Mouse (Mus musculus): ENCODE data around the gene Cyp2a5. TPM values are rescaled to one million over a fixed set of nuclear protein-coding genes. Genes with fewer than 3 reads are reported as not detected.
"Not testable (repeated sequence)": the region's sequence is repeated elsewhere in the genome, so short reads cannot be mapped to it uniquely, and the experiment has no call there.

Gene Cyp2a5
- total RNA-seq (2022) = under 1 TPM in 1 of 4 experiments, not detected in 3; 0.88 TPM

DNA sequence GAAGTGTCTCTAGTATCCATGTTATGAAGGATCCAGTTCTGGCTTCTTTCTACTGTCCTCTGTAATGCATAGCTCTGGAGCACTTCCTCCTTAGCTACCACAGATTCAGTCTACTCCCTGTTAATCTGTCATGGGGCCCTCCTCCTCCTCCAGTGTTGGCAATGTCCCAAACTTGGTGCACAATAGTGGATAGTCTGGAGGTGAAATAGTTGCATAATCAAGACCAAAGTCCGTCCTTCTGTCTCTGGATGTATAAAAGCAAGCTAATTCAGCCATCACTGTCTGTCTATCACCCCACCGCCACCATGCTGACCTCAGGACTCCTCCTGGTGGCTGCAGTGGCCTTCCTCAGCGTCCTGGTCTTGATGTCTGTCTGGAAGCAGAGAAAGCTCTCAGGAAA is at the start of gene Cyp2a5:
Gene Cyp2a5 (plus strand): TSS at position 247 of the 400 bp plus-strand sequence.
- not testable (repeated sequence) for DNase-seq (ENCODE audit: low spot score in 2 of 2)

DNA sequence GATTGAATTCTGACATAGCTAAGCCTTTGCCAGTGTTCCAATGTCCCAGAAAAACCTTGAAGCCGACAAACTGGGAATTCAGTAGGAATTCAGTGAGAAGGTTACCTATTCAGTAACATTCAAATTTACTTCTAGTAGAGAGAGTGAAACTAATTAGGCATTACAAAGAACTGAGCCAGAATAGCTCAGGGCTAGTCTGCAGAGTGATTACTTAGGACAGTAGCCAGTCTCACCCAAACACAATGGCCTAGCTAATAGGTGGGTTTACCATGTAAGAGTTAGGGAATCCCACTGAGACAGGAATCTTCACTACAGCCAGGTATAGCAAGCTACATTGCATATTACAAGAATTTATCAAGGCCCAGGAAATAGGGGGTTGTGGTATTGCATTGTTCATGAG is 49.1 kb upstream of the Cyp2a5 start:
- not testable (repeated sequence) for DNase-seq (ENCODE audit: low spot score in 2 of 2)

DNA sequence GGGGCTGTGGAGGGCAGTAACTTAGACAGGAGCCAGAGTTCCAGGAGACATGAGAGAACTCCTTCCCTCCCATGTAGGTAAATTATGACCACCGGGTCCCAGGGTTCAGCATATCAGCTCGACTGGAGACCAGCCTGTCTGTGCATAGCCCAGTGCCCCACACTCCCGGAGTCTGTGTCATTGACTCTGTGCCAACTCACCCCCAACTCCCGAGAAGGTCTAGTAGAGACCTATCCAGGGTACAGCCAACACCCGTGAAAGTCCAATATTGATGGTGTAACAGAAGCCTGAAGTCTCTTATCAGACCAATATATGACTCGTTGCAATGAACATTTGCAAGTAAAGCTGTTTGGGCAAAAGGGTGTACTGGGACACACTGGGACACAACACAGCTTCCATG is 45.1 kb upstream of the Cyp2a5 start:
- DNase-seq (ENCODE audit: low spot score in 2 of 2) = no peak

DNA sequence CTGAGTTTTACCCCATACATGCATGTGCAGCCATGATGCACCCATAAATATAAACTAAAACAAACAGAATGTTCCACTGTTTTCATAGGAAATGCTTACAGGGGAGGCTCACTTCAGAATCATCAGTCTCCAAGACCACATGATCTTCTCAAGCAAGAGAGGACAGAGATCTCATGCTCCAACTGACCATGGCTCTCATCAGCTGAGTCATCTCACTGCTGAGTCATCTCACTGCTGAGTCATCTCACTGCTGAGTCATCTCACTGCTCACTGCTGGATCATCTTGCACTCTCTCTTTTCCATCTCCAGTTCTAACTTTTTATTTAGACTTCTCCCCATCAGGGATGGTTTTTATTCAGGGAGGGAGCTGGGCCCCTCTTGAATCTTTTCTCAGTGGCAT is 35.0 kb upstream of the Cyp2a5 start:
- no peak for DNase-seq (ENCODE audit: low spot score in 2 of 2)

DNA sequence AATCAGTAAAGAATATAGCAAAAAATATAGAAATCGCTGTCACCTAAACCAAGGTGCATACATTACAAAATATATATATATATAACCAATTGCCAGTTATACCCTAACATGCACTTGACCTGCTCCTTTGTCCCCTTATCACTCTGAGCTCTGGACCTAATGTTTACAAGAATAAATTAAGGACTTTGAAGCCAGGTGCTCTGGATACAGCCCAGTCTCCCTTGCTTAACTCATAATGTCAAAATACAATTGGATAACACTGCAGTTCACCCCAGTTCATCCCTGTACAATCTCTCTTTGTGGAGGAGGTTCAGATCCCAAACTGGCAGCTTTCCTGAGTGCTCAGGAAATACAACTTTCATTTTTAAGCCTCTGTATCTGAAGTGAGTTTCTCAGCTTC is 34.1 kb upstream of the Cyp2a5 start:
- no peak for DNase-seq (ENCODE audit: low spot score in 2 of 2)

DNA sequence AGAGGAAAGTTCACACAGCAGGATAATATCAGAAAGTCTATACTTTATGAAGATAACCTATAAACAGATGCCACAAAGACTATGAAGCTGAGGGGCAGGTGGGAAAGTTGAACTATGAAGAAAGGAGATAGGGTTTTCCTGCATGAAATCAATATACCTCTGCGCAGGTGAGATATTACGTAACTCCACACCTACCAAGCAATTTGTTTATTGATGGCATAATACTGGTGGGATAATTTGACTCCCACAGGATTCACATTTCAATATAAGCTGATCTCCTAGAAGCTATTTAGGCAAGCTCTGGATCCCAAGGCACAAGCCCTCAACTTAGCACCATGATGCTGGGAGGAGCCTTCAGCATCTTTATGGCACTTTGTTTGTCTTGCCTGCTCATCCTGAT is 26.5 kb upstream of the Cyp2a5 start, which contains the start of gene Cyp2g1:
Gene Cyp2g1 (plus strand): TSS at position 301 of the 400 bp plus-strand sequence.
- DNase-seq (ENCODE audit: low spot score in 2 of 2) = no peak

DNA sequence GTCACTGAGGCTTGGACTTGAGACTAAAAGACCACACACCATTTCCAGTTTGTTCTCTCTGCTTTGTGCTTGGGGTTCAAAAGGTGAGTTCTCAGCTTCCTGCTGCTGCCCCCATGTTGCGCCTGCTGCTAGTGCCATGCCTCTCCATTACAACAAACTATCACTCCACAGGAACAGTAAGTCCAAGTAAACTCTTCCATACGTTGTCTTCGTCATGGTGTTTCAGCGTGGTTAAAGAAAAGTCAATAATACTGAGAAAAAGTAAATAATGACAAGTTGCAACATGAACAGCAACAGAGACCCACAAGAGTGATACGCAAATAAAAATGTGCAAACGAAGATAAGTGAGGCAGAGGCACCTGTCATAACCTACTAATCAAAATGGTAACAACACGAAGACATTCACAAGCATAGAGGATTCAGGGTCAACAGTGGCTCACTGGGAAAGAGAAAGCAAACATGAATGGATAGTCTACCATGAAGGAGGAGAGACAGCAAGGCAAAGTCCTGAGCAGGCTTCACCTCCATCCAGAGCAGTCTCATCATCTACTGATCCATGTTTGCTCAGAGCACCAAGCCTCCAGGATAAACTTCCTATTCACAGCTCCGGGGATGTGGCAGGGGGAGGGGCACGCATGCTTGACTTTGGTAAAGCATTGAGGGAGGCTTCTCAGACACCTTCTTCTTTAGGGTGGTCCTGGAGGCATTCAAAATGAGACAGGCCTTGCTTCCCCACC is 3.4 kb upstream of the Cyp2a5 start:
- not testable (repeated sequence) for DNase-seq (ENCODE audit: low spot score in 2 of 2)

DNA sequence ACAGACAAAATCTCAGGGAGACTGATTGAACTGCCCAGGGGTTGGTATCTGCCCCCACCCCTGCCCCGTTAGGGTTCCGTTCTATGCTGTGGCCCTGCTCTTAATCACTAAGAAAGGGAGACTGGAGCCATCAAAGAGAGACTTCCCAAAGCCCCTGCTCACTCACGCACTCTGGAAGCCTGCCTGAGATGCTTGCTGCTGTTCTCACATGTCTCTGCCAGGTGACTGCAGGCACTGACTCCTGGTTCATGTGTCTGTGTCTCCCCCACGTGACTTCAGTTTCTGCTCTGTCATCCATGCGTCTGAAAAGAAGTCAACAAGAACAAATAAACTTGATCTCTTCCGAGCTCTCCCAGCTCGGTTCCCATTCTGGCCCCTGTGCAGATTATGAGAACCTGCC is 2.4 kb upstream of the Cyp2a5 start:
- DNase-seq (ENCODE audit: low spot score in 2 of 2) = not testable (repeated sequence)

DNA sequence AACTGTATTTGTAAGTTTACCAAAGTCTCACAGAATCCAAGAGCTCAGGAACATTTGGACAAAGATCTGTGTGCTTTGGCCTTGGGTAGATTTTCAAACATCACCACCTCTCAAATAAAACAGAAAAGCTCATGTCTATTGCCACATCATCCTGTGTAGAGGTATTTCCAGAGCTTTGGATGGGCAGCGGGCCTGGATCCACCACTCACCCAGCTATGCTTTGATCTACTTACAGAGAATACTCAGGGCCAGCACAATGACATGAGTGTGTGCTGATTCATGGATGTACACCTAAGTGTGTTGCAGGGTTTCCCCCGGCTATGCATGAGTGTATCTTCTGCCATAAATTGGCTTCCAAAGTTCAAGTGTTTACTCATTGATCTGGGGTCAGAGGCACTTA is 8.3 kb downstream of the Cyp2a5 start:
- not testable (repeated sequence) for DNase-seq (ENCODE audit: low spot score in 2 of 2)

DNA sequence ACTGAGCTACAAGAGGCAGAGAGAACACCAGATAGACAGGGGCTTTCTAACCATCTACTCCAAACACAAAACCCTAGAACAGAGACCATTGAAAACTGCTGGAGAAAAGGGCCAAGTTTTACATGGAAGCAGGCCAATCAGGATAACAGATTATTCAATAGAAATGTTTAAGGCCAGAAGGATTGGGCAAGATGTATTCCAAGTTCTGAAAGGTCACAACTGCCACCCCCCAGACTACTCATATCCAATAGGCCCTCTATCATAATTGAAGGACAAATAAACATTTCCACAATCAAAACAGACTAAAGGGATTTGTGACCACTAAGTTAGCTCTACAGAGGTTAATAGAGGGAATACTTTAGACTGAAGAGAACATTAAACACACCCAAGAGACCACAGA is 15.0 kb downstream of the Cyp2a5 start:
- DNase-seq (ENCODE audit: low spot score in 2 of 2) = not testable (repeated sequence)

DNA sequence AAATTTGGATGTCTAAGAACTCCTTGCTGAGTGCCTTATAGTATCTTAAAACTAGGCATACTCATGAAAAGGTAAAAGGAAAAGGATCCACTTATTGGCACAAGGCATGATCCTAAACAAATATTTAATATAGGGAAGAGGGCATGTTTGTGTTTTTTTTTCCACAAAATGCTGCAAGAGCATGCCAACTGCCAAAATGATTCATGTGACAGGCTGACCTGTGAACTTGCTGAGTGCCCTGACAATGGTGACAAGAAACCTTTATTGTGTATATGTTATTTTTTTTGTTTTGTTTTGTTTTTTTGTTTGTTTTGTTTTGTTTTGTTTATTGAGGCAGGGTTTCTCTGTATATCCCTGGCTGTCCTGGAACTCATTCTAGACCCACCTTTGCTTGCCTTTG is 43.5 kb downstream of the Cyp2a5 start:
- not testable (repeated sequence) for DNase-seq (ENCODE audit: low spot score in 2 of 2)

DNA sequence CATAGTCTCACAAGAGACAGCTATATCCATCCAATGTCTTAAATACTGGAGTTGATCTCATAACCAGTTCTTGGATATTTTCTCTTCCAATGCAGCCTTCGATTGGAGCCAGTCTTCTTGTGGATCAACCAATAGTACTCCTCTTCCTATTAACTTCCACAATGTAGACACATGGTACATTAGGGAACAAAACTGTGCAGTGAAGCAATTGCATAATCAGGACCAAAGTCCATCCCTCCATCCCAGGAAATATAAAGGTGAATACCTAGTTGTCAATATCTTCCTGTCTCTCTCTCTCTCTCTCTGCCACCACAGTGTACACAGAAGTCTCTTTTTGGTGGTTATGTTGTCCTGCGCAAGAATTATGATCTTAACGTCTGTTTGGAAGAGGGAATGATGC is 45.5 kb downstream of the Cyp2a5 start:
- not testable (repeated sequence) for DNase-seq (ENCODE audit: low spot score in 2 of 2)

Other genes with a start within 250 kb of the Cyp2a5 start
- gene Vmn1r185, start 216.8 kb upstream of the Cyp2a5 start, total RNA-seq (2022) = not detected
- gene Cyp2b23, start 148.9 kb upstream of the Cyp2a5 start, total RNA-seq (2022) = not detected
- not detected for gene Cyp2b19, start 78.2 kb upstream of the Cyp2a5 start, total RNA-seq (2022)
- not detected for gene Cyp2g1, start 26.4 kb upstream of the Cyp2a5 start, total RNA-seq (2022)
- not detected for gene Cyp2a22, start 104.1 kb downstream of the Cyp2a5 start, total RNA-seq (2022)
- under 1 TPM in 1 of 4 experiments, not detected in 3; 0.40 TPM for gene Cyp2a12, start 193.8 kb downstream of the Cyp2a5 start, total RNA-seq (2022)

Measured in gastrocnemius, adult 8-10 months (tissue).